Mouse (Mus musculus) cortical plate, adult 2 months (tissue): Measurements from ENCODE around the gene Tnpo1.

Source experiments
- CTCF ChIP-seq: fragments of 200-500 bp; IDR thresholded peaks from 2 replicates; pipeline ENCODE4 v1.5.1; 2011; ENCODE audit warnings: mild to moderate bottlenecking, control low read depth, low read length; ENCODE audit not compliant: insufficient read depth; ENCODE audit errors: extremely low read depth
- POLR2A ChIP-seq: fragments of 200-500 bp; IDR thresholded peaks from 2 replicates; pipeline ENCODE4 v1.6.1; 2011; ENCODE audit warnings: mild to moderate bottlenecking, low read length, control low read depth; ENCODE audit not compliant: insufficient read depth; ENCODE audit errors: extremely low read depth

- no peak for TF ChIP-seq CTCF
- TF ChIP-seq POLR2A, result no peak
Measured at GRCm38 (mm10) chr13:98924897-98925485, 1.2 kb downstream of the Tnpo1 start.
